Mouse (Mus musculus): ENCODE data around the gene 1600012H06Rik. TPM values are rescaled to one million over a fixed set of nuclear protein-coding genes. Genes with fewer than 3 reads are reported as not detected.
A peak's percentile ranks its signal among the peaks of the same experiment; 100 is the strongest.
"Not testable (repeated sequence)": the region's sequence is repeated elsewhere in the genome, so short reads cannot be mapped to it uniquely, and the experiment has no call there.

The 1600012H06Rik gene
- polyA plus RNA-seq, 1 experiment from 2014 or later: 29.5 TPM

- no peaks in the 10 kb centered on the region for H3K9me3 ChIP-seq (replicated peaks)
- no peak for DNase-seq (ENCODE audit: low spot score)
- H3K27me3 ChIP-seq (ENCODE audit: low read depth, poor library complexity, severe bottlenecking): no peaks in the 10 kb centered on the region
- H3K4me1 ChIP-seq: peaks cover 12% of the 10 kb centered on the region
- peaks cover 21% of the 10 kb centered on the region for H3K36me3 ChIP-seq
- no peak overlapping the region for H3K4me3 ChIP-seq
- H3K27ac ChIP-seq (replicated peaks): no peak overlapping the region
- WGBS: 91% methylated on average over 5 of the region's 5 CpGs
Measured at GRCm38 (mm10) chr17:14958686-14959327, 15.8 kb downstream of the 1600012H06Rik start.

GRCm38 (mm10) chr17:14959979-14960378 lies 17.0 kb downstream of the 1600012H06Rik start:
- Histone ChIP-seq H3K4me1 (peaks cover 12% of the 10 kb centered on the region), H3K27me3 (ENCODE audit: low read depth, poor library complexity, severe bottlenecking) (no peaks in the 10 kb centered on the region), H3K9me3 (replicated peaks) (no peaks in the 10 kb centered on the region), H3K4me3 (peak overlapping the region; percentile 77), H3K27ac (replicated peaks) (no peak overlapping the region), H3K36me3 (peaks cover 14% of the 10 kb centered on the region; the same call in 1 of the 2 replicates)
- DNase-seq (ENCODE audit: low spot score): no peak
- WGBS: 34% methylated on average over 3 of the region's 3 CpGs

- H3K4me1 ChIP-seq: peaks cover 12% of the 10 kb centered on the region
- H3K9me3 ChIP-seq (replicated peaks): no peaks in the 10 kb centered on the region
- H3K27ac ChIP-seq (replicated peaks): peak overlapping the region; percentile 87
- under 1% methylated on average over 20 of the region's 23 CpGs for WGBS
- peak overlapping the region; percentile 77 for H3K4me3 ChIP-seq
- peak; percentile 40 for DNase-seq (ENCODE audit: low spot score)
- H3K27me3 ChIP-seq (ENCODE audit: low read depth, poor library complexity, severe bottlenecking): no peaks in the 10 kb centered on the region
- peaks cover 14% of the 10 kb centered on the region; the same call in 1 of the 2 replicates for H3K36me3 ChIP-seq
Measured at GRCm38 (mm10) chr17:14960520-14960919, 17.5 kb downstream of the 1600012H06Rik start.

- 16% methylated on average over 58 of the region's 100 CpGs for WGBS
- H3K27me3 ChIP-seq (ENCODE audit: low read depth, poor library complexity, severe bottlenecking); H3K9me3 ChIP-seq (replicated peaks): not testable (repeated sequence)
- peak; percentile 54 for DNase-seq (ENCODE audit: low spot score)
- H3K27ac ChIP-seq (replicated peaks): peak within 1 kb of the TSS; percentile 87
- peak within 1 kb of the TSS; percentile 77 for H3K4me3 ChIP-seq
- peaks cover 14% of the 10 kb centered on the region; the same call in 1 of the 2 replicates for H3K36me3 ChIP-seq
- H3K4me1 ChIP-seq: peaks cover 12% of the 10 kb centered on the region
Measured at GRCm38 (mm10) chr17:14960951-14961556, 18.1 kb downstream of the 1600012H06Rik start, which contains the start of gene Phf10. TSS of gene Phf10 (minus strand) at chr17:14961273.

GRCm38 (mm10) chr17:14961557-14962154 lies 18.7 kb downstream of the 1600012H06Rik start:
- H3K27ac ChIP-seq (replicated peaks); DNase-seq (ENCODE audit: low spot score); H3K4me3 ChIP-seq; H3K27me3 ChIP-seq (ENCODE audit: low read depth, poor library complexity, severe bottlenecking); H3K9me3 ChIP-seq (replicated peaks): not testable (repeated sequence)
- peaks cover 11% of the 10 kb centered on the region; the same call in 1 of the 2 replicates for H3K36me3 ChIP-seq
- H3K4me1 ChIP-seq: peaks cover 12% of the 10 kb centered on the region
- WGBS: no CpG with 5 or more reads among the region's 44 CpGs

GRCm38 (mm10) chr17:14968373-14968913 lies 25.5 kb downstream of the 1600012H06Rik start:
- H3K4me3 ChIP-seq; H3K36me3 ChIP-seq; H3K27me3 ChIP-seq (ENCODE audit: low read depth, poor library complexity, severe bottlenecking); DNase-seq (ENCODE audit: low spot score); H3K9me3 ChIP-seq (replicated peaks); H3K27ac ChIP-seq (replicated peaks); H3K4me1 ChIP-seq: not testable (repeated sequence)
- WGBS: no CpG with 5 or more reads among the region's 6 CpGs

- H3K27me3 ChIP-seq (ENCODE audit: low read depth, poor library complexity, severe bottlenecking); H3K36me3 ChIP-seq; DNase-seq (ENCODE audit: low spot score); H3K4me1 ChIP-seq; H3K27ac ChIP-seq (replicated peaks); H3K9me3 ChIP-seq (replicated peaks): not testable (repeated sequence)
- 4% methylated on average over 4 of the region's 7 CpGs for WGBS
- H3K4me3 ChIP-seq: peak overlapping the region; percentile 39; the same call in 1 of the 2 replicates
Measured at GRCm38 (mm10) chr17:14977718-14978361, 34.9 kb downstream of the 1600012H06Rik start.

GRCm38 (mm10) chr17:14978362-14979038 lies 35.5 kb downstream of the 1600012H06Rik start, which contains the start of the genes 9030025P20Rik and Gm3417:
TSS of gene 9030025P20Rik (plus strand) at chr17:14978468.
TSS of gene Gm3417 (minus strand) at chr17:14978790.
- not testable (repeated sequence) for H3K9me3 ChIP-seq (replicated peaks)
- no CpG with 5 or more reads among the region's 60 CpGs for WGBS
- H3K4me3 ChIP-seq: peak within 1 kb of the TSS; percentile 39; the same call in 1 of the 2 replicates

GRCm38 (mm10) chr17:14990116-14990702 lies 47.2 kb downstream of the 1600012H06Rik start:
- not testable (repeated sequence) for DNase-seq (ENCODE audit: low spot score); H3K4me1 ChIP-seq; H3K4me3 ChIP-seq; H3K27ac ChIP-seq (replicated peaks); H3K27me3 ChIP-seq (ENCODE audit: low read depth, poor library complexity, severe bottlenecking); H3K36me3 ChIP-seq; H3K9me3 ChIP-seq (replicated peaks)
- 88% methylated on average over 4 of the region's 5 CpGs for WGBS

More at GRCm38 (mm10) chr17:14978362-14979038, 35.5 kb downstream of the 1600012H06Rik start, which contains the start of the genes 9030025P20Rik and Gm3417:
- H3K36me3 ChIP-seq; H3K27ac ChIP-seq (replicated peaks); H3K4me1 ChIP-seq; DNase-seq (ENCODE audit: low spot score); H3K27me3 ChIP-seq (ENCODE audit: low read depth, poor library complexity, severe bottlenecking): not testable (repeated sequence)

- not testable (repeated sequence) for H3K4me3 ChIP-seq; DNase-seq (ENCODE audit: low spot score); H3K9me3 ChIP-seq (replicated peaks); H3K27ac ChIP-seq (replicated peaks); H3K36me3 ChIP-seq; H3K27me3 ChIP-seq (ENCODE audit: low read depth, poor library complexity, severe bottlenecking); H3K4me1 ChIP-seq
- WGBS: no CpG with 5 or more reads among the region's 98 CpGs
Measured at GRCm38 (mm10) chr17:14992522-14993138, 49.6 kb downstream of the 1600012H06Rik start.

- not testable (repeated sequence) for H3K36me3 ChIP-seq; H3K27ac ChIP-seq (replicated peaks); DNase-seq (ENCODE audit: low spot score); H3K27me3 ChIP-seq (ENCODE audit: low read depth, poor library complexity, severe bottlenecking); H3K4me3 ChIP-seq; H3K4me1 ChIP-seq; H3K9me3 ChIP-seq (replicated peaks)
- WGBS: no CpG with 5 or more reads among the region's 47 CpGs
Measured at GRCm38 (mm10) chr17:14993139-14993832, 50.3 kb downstream of the 1600012H06Rik start.
